Mouse (Mus musculus) heart, adult 2 months (tissue): ENCODE data around the gene Mmp7. TPM values are rescaled to one million over a fixed set of nuclear protein-coding genes. Genes with fewer than 3 reads are reported as not detected.

ENCODE experiments used
- DNase-seq, 2 experiments: peaks; one replicate each; pipeline ENCODE4 v3.0.0; 2021
- H3K27ac ChIP-seq: fragments of 200-600 bp; 2 replicates; pipeline ENCODE4 v1.8.1; 2022
- H3K27me3 ChIP-seq: fragments of 200-500 bp; 2 replicates; pipeline ENCODE4 v1.6.1; 2012; ENCODE audit warnings: mild to moderate bottlenecking, low read length, inconsistent platforms, mixed read lengths; ENCODE audit not compliant: control insufficient read depth, insufficient read depth
- H3K36me3 ChIP-seq: fragments of 200-500 bp; 2 replicates; pipeline ENCODE4 v1.6.1; 2012; ENCODE audit warnings: low read length, inconsistent platforms; ENCODE audit not compliant: control insufficient read depth, insufficient read depth
- H3K4me1 ChIP-seq: fragments of 200-500 bp; 2 replicates; pipeline ENCODE4 v1.6.1; 2011; ENCODE audit warnings: low read length; ENCODE audit not compliant: control insufficient read depth, insufficient read depth
- H3K4me3 ChIP-seq: fragments of 200-600 bp; 2 replicates; pipeline ENCODE4 v1.8.1; 2022
- H3K79me2 ChIP-seq: fragments of 200-500 bp; replicated peaks from 2 replicates; pipeline ENCODE4 v1.6.1; 2012; ENCODE audit warnings: mild to moderate bottlenecking, inconsistent platforms, low read length, moderate library complexity, mixed read lengths; ENCODE audit not compliant: control insufficient read depth, insufficient read depth
- H3K9ac ChIP-seq: fragments of 200-500 bp; 2 replicates; pipeline ENCODE4 v1.6.1; 2012; ENCODE audit warnings: low read depth, mild to moderate bottlenecking, control low read depth, inconsistent platforms, low read length, mixed read lengths
- CTCF ChIP-seq: fragments of 200-600 bp; IDR thresholded peaks from 2 replicates; pipeline ENCODE4 v1.8.1; 2022; ENCODE audit warnings: antibody characterized with exemption, mild to moderate bottlenecking, moderate library complexity
- EP300 ChIP-seq: fragments of 200-500 bp; IDR thresholded peaks from 2 replicates; pipeline ENCODE4 v1.6.1; 2011; ENCODE audit warnings: low read depth, low read length, control low read depth; ENCODE audit not compliant: insufficient read depth
- POLR2A ChIP-seq: fragments of 200-500 bp; IDR thresholded peaks from 2 replicates; pipeline ENCODE4 v1.6.1; 2011; ENCODE audit warnings: mild to moderate bottlenecking, low read depth, low read length, control low read depth; ENCODE audit not compliant: insufficient read depth
- WGBS: fragments of 180-500 bp; shearing (Covaris S2); methylation state at CpG from one replicate; pipeline ENCODE4 v1.1.7; 2018; 5-methylcytosine and 5-hydroxymethylcytosine counted together
- intact Hi-C: fragments of 180-260 bp; cut with DNase I; formaldehyde crosslinking; loops from one replicate; pipeline ENCODE4 v1.15.1; 2025
- polyA plus RNA-seq: library from polyadenylated mRNA; depleted of rRNA; stranded (reverse); fragments of >200 nt; gene quantifications from 2 replicates; pipeline ENCODE4 v1.2.3, GENCODE M21; 2012; rRNA removed
- total RNA-seq, 2 experiments: library from RNA; stranded (reverse); gene quantifications; 2 replicates each; pipeline ENCODE4 v1.2.3; 2021

The Mmp7 gene
- total and polyA plus RNA-seq, 3 experiments, result not detected

GRCm38 (mm10) chr9:7748881-7749280 lies 57.0 kb downstream of the Mmp7 start:
- Histone ChIP-seq H3K79me2 (no peaks in the 10 kb centered on the region), H3K4me3 (no peak overlapping the region), H3K4me1 (no peaks in the 10 kb centered on the region), H3K27me3 (no peaks in the 10 kb centered on the region), H3K27ac (no peak overlapping the region), H3K36me3 (no peaks in the 10 kb centered on the region), H3K9ac (no peak overlapping the region)
- 73% methylated on average over 3 of the region's 3 CpGs for WGBS
- TF ChIP-seq CTCF (no peak), EP300 (no peak), POLR2A (no peak)
- intact Hi-C loops, result no loop called here
- no peak for DNase-seq

Other genes with a start within 250 kb of the Mmp7 start
- gene Mmp3, start 246.3 kb upstream of the Mmp7 start, total RNA-seq, result under 1 TPM; 0.34 to 0.43 TPM
- gene Mmp3, start 246.3 kb upstream of the Mmp7 start, polyA plus RNA-seq, result 2.4 and 5.8 TPM in 2 replicates
- not detected for gene Mmp10, start 189.7 kb upstream of the Mmp7 start, total RNA-seq
- not detected in 2 replicates for gene Mmp10, start 189.7 kb upstream of the Mmp7 start, polyA plus RNA-seq
- gene Mmp8, start 133.6 kb upstream of the Mmp7 start, total RNA-seq, result under 1 TPM; 0.09 to 0.23 TPM
- gene Mmp8, start 133.6 kb upstream of the Mmp7 start, polyA plus RNA-seq, result 0.12 and 0.16 TPM in 2 replicates
- under 1 TPM; 0.11 to 0.13 TPM for gene Mmp27, start 120.7 kb upstream of the Mmp7 start, total RNA-seq
- gene Mmp27, start 120.7 kb upstream of the Mmp7 start, polyA plus RNA-seq, result 0.15 and 0.21 TPM in 2 replicates
- gene Mmp20, start 63.9 kb upstream of the Mmp7 start, total RNA-seq, result not detected
- gene Mmp20, start 63.9 kb upstream of the Mmp7 start, polyA plus RNA-seq, result not detected in 2 replicates
- gene Tmem123, start 72.0 kb downstream of the Mmp7 start, total RNA-seq, result 10 to 100 TPM; 38.8 to 44.8 TPM
- gene Tmem123, start 72.0 kb downstream of the Mmp7 start, polyA plus RNA-seq, result 35.6 and 63.3 TPM in 2 replicates
- 10 to 100 TPM; 22.0 to 28.2 TPM for gene Birc2, start 145.0 kb downstream of the Mmp7 start, total RNA-seq
- 12.9 and 20.7 TPM in 2 replicates for gene Birc2, start 145.0 kb downstream of the Mmp7 start, polyA plus RNA-seq
- 1 to 10 TPM; 8.7 to 9.7 TPM for gene Birc3, start 181.1 kb downstream of the Mmp7 start, total RNA-seq
- gene Birc3, start 181.1 kb downstream of the Mmp7 start, polyA plus RNA-seq, result 9.0 and 10.4 TPM in 2 replicates